ENCODE assay signal across 8 mouse cellular contexts in genomic region chrX:100597439-100597838, GRCm38 (mm10). TPM values are rescaled to one million over a fixed set of nuclear protein-coding genes. Genes with fewer than 3 reads are reported as not detected.
A peak's percentile ranks its signal among the peaks of the same experiment; 100 is the strongest.
DNase-seq lines count a peak whose midpoint lies in the region; TF ChIP-seq lines count a peak whose summit lies in the region.

No protein-coding gene starts in this region.

- no peaks in the 10 kb centered on the region for H3K4me1 ChIP-seq in ES-Bruce4 (ENCODE audit: control insufficient read depth, insufficient read depth, low read length)

- TF ChIP-seq EP300 in ES-Bruce4 (IDR thresholded peaks at IDR 0.05; ENCODE audit: insufficient read depth, low read depth, low read length): no peak

- intact Hi-C loops in gastrocnemius, postnatal 14 days (cut with DNase I; ENCODE audit: low total_unique reads): no loop called here
- intact Hi-C loops in left cerebral cortex, postnatal 14 days (cut with DNase I): no loop called here

- TF ChIP-seq POLR2A in ES-Bruce4 (IDR thresholded peaks at IDR 0.05; ENCODE audit: insufficient read depth, low read length): no peak

- no peaks in the 10 kb centered on the region for H3K9me3 ChIP-seq in ES-Bruce4 (replicated peaks; ENCODE audit: control insufficient read depth, insufficient read depth, low read length, poor library complexity, severe bottlenecking)

- peak; percentile 19 for DNase-seq in gastrocnemius, postnatal 14 days
- DNase-seq in gastrocnemius, adult 18-20 months (ENCODE audit: low spot score): no peak
- DNase-seq in embryo, embryonic 11.5 days (ENCODE audit: low read depth, low spot score): peak; percentile 5
- DNase-seq in hindlimb bud, embryonic 11.5 days (ENCODE audit: extremely low spot score, low read depth, low spot score): peak; percentile 1
- DNase-seq in left cerebral cortex, postnatal 14 days (ENCODE audit: low spot score in 2 of 2): peak; percentile 51 to 59
- DNase-seq in right cerebral cortex, adult 18-20 months: peak; percentile 48
- no peak for DNase-seq in thymus, adult 18-20 months

- H3K27ac ChIP-seq in ES-Bruce4 (ENCODE audit: insufficient read depth, low read length): no peak overlapping the region

- no peak overlapping the region for H3K4me3 ChIP-seq in ES-Bruce4 (ENCODE audit: low read depth, low read length)

- H3K27me3 ChIP-seq in ES-Bruce4 (ENCODE audit: control insufficient read depth, insufficient read depth, low read length, poor library complexity, severe bottlenecking): no peaks in the 10 kb centered on the region

- H3K36me3 ChIP-seq in ES-Bruce4 (ENCODE audit: control insufficient read depth, insufficient read depth, low read length, poor library complexity, severe bottlenecking): no peaks in the 10 kb centered on the region

- TF ChIP-seq CTCF in ES-Bruce4 (IDR thresholded peaks at IDR 0.05; ENCODE audit: low read depth, low read length): peak; percentile 60

- H3K9ac ChIP-seq in ES-Bruce4 (ENCODE audit: low read depth, poor library complexity, severe bottlenecking): no peak overlapping the region

RNA-seq across cellular contexts. Expression of gene P2ry4, which starts 2.8 kb away (rescaled TPM):
- not detected for total RNA-seq in gastrocnemius, postnatal 14 days (2021)
- total RNA-seq in gastrocnemius, adult 18-20 months (2021): under 1 TPM in 1 of 2 experiments, not detected in 1; 0.05 TPM
- polyA plus RNA-seq in ES-Bruce4 (2011; ENCODE audit: insufficient read depth, insufficient read length, low read depth, missing spikeins): 1.1 and 1.6 TPM in 2 replicates
- total RNA-seq in left cerebral cortex, postnatal 14 days (2021): not detected

RNA-seq across cellular contexts. Expression of gene Arr3, which starts 7.9 kb away (rescaled TPM):
- total RNA-seq in gastrocnemius, postnatal 14 days (2021): not detected
- not detected for total RNA-seq in gastrocnemius, adult 18-20 months (2021)
- not detected in 2 replicates for polyA plus RNA-seq in ES-Bruce4 (2011; ENCODE audit: insufficient read depth, insufficient read length, low read depth, missing spikeins)
- total RNA-seq in left cerebral cortex, postnatal 14 days (2021): under 1 TPM; 0.26 to 0.32 TPM

RNA-seq across cellular contexts. Expression of gene Awat1, which starts 25.4 kb away (rescaled TPM):
- total RNA-seq in gastrocnemius, postnatal 14 days (2021): not detected
- total RNA-seq in gastrocnemius, adult 18-20 months (2021): not detected
- polyA plus RNA-seq in ES-Bruce4 (2011; ENCODE audit: insufficient read depth, insufficient read length, low read depth, missing spikeins): not detected in 2 replicates
- not detected for total RNA-seq in left cerebral cortex, postnatal 14 days (2021)

RNA-seq across cellular contexts. Expression of gene Kif4, which starts 28.1 kb away (rescaled TPM):
- total RNA-seq in gastrocnemius, postnatal 14 days (2021): 1 to 10 TPM; 2.1 to 2.3 TPM
- under 1 TPM in 1 of 2 experiments, not detected in 1; 0.12 TPM for total RNA-seq in gastrocnemius, adult 18-20 months (2021)
- polyA plus RNA-seq in ES-Bruce4 (2011; ENCODE audit: insufficient read depth, insufficient read length, low read depth, missing spikeins): 47.6 and 54.7 TPM in 2 replicates
- 1 to 10 TPM in 1 of 2 experiments, under 1 TPM in 1; 0.97 to 1.1 TPM for total RNA-seq in left cerebral cortex, postnatal 14 days (2021)

RNA-seq across cellular contexts. Expression of gene Pdzd11, which starts 28.9 kb away (rescaled TPM):
- total RNA-seq in gastrocnemius, postnatal 14 days (2021): 10 to 100 TPM; 24.2 to 26.3 TPM
- total RNA-seq in gastrocnemius, adult 18-20 months (2021): 10 to 100 TPM; 10.8 to 11.4 TPM
- polyA plus RNA-seq in ES-Bruce4 (2011; ENCODE audit: insufficient read depth, insufficient read length, low read depth, missing spikeins): 59.2 and 63.7 TPM in 2 replicates
- 10 to 100 TPM; 37.8 to 42.1 TPM for total RNA-seq in left cerebral cortex, postnatal 14 days (2021)

Comparison
In these comparisons a context has a peak if more than half of its experiments do, and no peak if none do; other contexts are left out.
1. DNase-seq: peak in gastrocnemius, postnatal 14 days (single experiment), embryo, embryonic 11.5 days (single experiment), hindlimb bud, embryonic 11.5 days (single experiment), left cerebral cortex, postnatal 14 days (2 of 2) and right cerebral cortex, adult 18-20 months (single experiment); none in gastrocnemius, adult 18-20 months (single experiment) and thymus, adult 18-20 months (0 of 2).